Mouse (Mus musculus): ENCODE measurements around the gene Vwce. TPM values are rescaled to one million over a fixed set of nuclear protein-coding genes. Genes with fewer than 3 reads are reported as not detected.

Vwce gene
- polyA plus RNA-seq, 2 experiments from 2014 or later, result 1.1 TPM; not detected in 1

DNA sequence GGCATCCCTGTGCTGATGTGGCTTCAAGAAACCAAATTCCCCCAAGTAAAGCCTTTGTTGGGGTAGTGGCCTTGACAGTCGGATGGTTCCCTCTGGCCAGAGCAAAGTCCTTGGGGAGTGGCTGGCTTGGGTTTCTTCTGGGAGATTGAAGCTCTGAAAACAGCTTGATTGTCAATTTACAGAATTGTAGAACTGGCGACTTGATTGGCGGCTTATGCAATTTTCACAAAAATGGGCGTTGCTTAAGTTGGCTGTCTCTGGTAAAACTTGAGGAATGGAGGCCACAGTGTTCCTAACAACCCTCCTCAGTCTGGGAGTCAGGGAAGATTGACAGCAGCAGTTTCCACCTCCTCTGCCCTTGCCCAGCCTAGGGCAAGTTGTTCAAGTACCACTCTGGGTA lies 58.3 kb downstream of the Vwce start:
- ATAC-seq, result no peak

DNA sequence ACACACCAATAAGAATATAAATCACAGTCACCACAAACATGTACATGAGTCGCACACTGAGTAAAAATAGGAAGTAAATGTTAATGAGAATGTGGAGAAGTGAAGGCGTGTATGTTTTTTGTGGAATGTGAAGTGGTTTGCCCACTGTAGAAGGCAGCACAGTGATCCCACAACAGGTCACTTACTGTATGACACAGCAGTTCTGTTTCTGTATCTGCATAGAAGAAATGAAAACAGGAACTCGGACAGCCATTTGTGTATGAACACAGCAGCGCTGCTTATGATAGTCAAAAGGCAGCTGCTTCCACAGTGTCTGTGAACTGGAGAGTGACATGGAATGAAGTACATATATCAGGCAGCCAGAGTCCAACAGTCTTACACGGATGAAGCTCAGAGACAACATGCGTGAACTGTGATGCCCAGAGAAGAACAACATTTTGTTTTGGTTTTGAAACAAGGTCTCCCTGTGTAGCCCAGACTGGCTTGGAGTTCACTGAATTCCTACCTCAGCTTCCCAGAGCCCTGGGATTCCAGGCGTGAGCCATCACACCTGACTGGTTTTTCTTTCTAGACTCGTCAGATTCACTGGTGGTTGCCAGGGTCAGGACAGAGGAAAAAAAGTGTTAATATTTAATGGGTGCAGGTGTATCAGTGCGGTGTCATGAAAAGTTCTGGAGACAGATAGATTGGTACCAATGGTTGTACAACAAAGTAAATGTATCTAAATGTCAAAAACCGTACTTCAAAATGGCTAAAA lies 60.1 kb downstream of the Vwce start:
- no peak for ATAC-seq

DNA sequence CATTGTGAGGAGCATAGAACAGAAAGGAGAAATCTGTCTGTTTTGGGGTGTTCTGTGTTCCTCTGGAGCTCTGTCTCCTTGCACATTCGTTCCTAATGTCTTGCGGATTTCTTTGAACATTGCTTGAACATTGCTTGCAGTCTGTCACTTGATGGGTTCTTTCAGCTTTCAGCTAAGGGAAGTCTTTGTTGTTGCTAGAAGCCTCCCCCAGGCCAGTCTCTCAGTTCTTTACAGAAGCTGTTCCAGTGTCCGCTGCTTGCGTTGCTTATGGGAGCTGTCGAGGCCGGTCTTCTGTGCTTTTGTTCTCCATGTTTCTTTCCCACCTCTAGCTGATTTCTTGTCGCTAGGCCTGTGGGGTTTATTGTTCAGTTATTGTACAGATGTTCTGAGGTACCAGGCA lies 61.8 kb downstream of the Vwce start:
- ATAC-seq, result no peak

- peak; percentile 23 for ATAC-seq
Measured at GRCm38 (mm10) chr19:10698131-10698991, 64.3 kb downstream of the Vwce start.

DNA sequence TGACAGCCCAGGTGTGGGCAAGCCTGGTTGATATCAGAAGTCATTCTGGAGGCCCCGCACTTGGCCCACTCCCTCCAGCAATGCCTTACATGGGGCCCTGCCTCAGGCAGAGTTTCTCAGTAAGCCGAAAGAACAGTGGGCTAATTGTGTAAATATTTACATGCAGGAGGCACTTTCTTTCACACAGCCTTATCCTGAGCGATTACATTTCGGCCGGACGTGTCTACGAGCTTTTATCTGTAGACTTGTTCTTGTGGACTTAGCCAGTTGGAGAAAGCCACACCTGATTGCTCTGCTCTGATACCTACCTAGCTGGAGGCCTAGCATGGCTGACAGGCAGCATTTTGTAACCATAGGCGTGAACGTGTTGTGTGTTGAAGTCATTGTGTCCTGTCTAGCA lies 65.8 kb downstream of the Vwce start:
- ATAC-seq, result no peak

GRCm38 (mm10) chr19:10701013-10701726 lies 67.2 kb downstream of the Vwce start:
- ATAC-seq, result no peak

DNA sequence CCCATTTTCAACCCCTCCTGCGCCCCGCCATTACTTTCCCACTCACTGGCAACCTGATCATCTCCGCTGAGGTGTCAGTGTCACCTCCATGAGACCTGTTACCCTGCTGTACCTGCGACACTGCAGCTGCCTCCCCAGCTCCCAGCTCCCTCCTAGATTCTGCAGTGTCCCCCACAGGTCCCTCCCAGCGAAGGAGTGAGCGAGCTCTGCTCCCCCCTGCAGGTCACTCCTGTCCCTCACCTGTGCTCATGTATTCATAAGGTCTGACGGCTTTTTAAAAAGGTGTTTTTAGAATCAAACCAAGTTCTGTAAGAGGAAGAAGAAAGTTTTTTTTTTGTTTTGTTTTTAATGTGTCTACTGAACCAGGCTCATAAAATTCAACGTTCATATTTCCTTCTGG lies 68.1 kb downstream of the Vwce start:
- no peak for ATAC-seq

DNA sequence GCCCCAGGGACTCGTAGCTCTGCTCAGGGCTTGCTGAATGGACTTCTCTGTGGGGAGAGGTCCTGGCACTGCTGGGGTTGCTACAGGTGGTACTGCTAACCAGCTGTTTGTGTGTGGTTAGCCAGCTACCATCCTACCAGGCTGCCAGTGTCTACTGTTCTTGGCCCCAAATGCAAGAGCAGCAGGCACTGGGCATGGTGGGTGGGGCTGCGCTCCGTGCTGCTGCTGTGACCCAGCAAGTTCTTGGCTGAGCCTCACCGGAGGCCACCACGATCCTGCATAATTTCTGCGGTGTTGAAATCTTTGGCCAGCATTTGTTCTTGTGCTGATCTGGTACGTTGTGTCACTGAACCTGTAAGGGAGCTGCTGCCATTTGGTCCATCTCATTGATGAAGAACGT lies 69.5 kb downstream of the Vwce start:
- ATAC-seq, result no peak

GRCm38 (mm10) chr19:10707087-10707875 lies 73.3 kb downstream of the Vwce start:
- ATAC-seq, result no peak

DNA sequence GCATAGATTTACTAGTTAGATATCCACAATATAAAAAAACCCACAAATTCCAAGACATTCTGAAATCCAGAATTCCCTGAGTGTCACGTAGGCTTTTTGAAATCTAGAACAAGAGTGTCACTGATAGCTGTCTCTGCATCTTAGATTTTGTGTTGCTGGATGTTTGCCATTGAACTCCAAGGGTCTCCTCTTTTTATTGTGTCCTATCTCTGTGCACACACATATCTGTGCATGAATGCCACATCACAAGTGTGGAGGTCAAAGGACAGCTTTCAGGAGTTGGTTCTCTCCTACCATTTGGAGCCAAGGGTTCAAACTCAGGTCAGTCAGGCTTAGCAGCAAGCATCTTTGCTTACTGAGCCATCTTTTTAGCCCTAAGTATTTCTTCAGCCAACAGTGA lies 73.9 kb downstream of the Vwce start:
- ATAC-seq, result no peak

- ATAC-seq, result no peak
Measured at GRCm38 (mm10) chr19:10708900-10709299, 74.9 kb downstream of the Vwce start.

DNA sequence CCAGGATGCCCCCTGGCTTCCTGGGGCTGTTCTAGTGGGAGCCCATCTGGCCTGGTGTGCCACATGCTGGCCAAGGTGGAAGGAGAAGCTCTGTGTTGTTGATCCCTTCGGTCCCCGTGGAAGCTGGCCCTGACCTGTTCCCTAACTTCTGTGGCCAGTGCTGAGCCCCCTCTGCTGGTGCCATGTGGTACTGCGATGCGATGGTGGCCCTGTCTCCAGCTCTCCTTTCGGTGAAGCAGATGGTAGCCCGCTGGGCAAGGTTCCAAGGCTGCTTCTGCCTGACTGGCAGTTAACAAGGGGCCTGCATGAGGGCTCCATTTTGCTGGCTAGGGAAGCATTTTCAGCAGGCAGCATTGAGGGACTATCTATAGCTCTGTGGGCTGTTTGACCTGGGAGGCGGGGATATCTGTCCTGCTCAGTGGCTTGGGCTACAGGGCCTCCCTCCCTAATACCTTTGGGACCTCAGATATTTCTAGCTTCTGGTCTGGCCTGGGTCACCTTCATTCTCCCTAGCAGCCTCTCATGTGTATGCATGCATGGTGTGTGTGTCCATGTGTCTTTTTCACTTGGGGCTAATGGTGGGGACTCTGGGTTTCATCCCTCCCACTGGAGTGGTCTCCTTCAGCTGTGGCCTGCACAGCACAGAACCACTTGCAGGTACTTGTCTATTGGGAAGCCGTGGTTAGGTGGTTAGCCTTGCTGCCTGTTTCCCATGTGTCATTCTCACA lies 75.5 kb downstream of the Vwce start:
- peak; percentile 54 for ATAC-seq

- peak; percentile 67 for ATAC-seq
Measured at GRCm38 (mm10) chr19:10710088-10710511, 76.1 kb downstream of the Vwce start.

DNA sequence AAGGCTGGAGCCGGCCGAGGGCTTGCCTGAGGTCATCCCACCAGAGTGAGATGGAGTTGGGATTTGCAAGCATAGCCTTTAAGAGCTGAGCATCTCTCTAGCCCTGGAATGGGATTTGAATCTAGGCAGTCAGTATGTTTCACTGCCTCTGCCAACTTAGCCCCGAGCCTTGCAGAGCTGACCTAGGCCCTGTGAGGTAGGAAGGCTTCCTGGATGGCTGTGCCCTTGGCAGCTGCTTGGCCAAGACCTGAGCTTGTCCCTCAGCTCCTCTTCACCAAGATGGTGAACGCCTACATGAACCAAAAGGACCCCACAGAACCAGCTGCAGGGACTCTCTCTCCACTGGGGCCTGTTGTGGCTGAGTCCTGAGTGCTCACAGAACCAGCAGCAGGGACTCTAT lies 76.7 kb downstream of the Vwce start:
- ATAC-seq, result no peak

DNA sequence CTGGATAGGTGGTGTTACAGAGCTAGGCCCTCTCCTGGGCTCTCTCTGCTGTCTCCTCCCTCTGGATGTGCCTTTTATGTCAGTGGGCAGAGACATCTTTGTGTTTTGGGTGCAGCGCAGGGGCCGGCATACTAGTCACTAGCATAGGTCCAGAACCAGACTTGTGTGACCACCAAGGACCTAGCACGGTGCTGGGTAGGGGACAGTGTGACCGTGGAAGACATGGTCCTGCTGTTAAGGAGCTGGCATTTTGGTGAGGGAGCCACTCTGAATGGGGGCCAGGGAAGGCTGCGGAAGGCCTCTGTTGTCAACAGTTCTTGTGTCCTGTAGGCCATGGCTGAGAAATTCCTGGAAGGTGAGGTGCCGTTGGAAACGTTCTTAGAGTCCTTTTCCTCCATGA lies 78.2 kb downstream of the Vwce start:
- no peak for ATAC-seq

- ATAC-seq, result no peak
Measured at GRCm38 (mm10) chr19:10712646-10713045, 78.6 kb downstream of the Vwce start.

DNA sequence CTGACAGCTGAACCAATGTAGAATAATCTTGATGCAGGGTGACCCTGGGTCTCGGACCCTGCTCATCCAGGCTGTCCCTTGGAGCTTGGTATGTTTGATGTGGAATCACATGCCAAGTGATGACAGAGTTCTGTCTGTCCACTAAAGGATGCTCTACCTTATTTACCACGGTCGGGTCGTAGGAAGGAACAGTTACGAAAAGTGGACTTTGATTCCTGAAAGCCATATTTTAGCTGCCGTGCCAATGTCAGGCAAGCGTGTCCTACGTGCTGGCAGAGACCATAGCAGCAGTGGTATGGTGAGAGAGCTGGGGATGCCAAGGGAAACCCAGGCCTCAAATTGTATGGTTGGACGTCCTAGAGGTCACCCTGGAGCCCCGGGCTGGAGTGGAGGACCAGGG lies 79.5 kb downstream of the Vwce start:
- ATAC-seq, result no peak

DNA sequence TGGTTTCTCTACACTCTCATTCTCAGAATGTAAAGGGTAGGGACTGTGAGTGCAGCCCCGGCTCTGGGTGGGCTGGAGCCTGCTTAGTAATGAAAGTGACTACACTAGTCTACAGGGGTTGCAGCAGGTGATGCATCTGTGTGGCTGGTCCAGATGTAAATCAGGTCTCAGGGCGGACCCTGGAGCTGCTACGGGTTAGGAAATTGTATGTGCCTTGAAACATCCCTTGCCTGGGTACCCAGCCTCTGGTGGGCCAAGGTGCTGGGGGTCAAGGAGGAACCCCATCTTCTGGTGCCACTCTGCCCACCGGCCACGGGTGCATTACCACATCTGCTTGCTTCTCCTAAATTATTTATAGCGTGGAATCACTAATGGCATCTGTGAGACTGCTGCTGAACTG lies 80.2 kb downstream of the Vwce start:
- ATAC-seq, result no peak

DNA sequence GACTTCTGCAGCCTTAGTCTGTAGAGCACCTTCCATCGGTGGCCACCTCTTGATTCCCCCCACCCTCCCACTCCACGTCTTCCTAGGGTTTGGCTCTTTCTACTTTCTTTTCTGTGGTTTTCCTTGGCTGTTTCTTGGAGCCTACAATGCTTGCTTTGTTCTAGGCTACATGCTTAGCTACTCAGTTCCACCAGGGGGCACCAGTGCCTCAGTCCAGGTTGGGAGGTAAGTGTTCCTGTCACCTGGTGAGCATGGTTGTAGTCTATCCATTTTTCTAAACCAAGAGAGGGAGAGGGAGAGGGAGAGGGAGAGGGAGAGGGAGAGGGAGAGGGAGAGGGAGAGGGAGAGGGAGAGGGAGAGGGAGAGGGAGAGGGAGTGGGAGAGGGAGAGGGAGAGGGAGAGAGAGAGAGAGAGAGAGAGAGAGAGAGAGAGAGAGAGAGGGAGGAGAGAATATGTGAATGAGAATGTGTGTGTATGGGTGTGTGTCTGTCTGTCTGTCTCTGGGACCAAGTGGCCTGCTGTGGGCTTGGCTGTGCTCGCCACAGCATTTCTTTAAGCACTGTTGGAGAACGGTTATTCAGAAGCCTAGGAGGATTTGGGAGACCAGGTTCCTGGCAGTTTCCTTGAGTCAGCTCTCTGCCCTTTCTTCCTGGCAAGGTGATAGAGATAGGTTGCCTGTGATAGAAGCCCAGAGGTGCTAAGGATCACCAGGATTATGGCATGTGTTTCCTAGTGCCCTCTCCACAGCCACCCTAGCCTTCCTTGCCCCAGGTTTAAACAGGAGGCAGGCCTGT lies 80.9 kb downstream of the Vwce start:
- peak; percentile 53 for ATAC-seq

GRCm38 (mm10) chr19:10715476-10715875 lies 81.5 kb downstream of the Vwce start:
- peak; percentile 24 for ATAC-seq
